Comparison of ENCODE assay signal across 8 mouse cellular contexts in genomic region chr1:37220134-37220907, GRCm38 (mm10). TPM values are rescaled to one million over a fixed set of nuclear protein-coding genes. Genes with fewer than 3 reads are reported as not detected.
A peak's percentile ranks its signal among the peaks of the same experiment; 100 is the strongest.
DNase-seq lines count a peak whose midpoint lies in the region; ATAC-seq lines count a peak whose summit lies in the region.
"Had no signal": no experiment of that assay in that cellular context is flagged by ENCODE, and none has a peak within 500 bp of the region (broad histone marks: within the 10 kb centered on the region; RNA-seq: fewer than 3 reads in every experiment).

No protein-coding gene starts in this region.

- no peaks in the 10 kb centered on the region for H3K9me3 ChIP-seq in embryonic facial prominence, embryonic 11.5 days (replicated peaks; ENCODE audit: control insufficient read depth, low read length)
- H3K9me3 ChIP-seq in midbrain, embryonic 10.5 days (replicated peaks), result no peaks in the 10 kb centered on the region
- H3K9me3 ChIP-seq in stomach, embryonic 16.5 days (replicated peaks; ENCODE audit: control insufficient read depth, low read length), result no peaks in the 10 kb centered on the region

- no peak overlapping the region for H3K4me2 ChIP-seq in embryonic facial prominence, embryonic 11.5 days (ENCODE audit: low read depth, low read length)
- no peak overlapping the region for H3K4me2 ChIP-seq in stomach, embryonic 16.5 days (ENCODE audit: low read depth, low read length)

- no peaks in the 10 kb centered on the region for H3K36me3 ChIP-seq in embryonic facial prominence, embryonic 11.5 days (replicated peaks; ENCODE audit: control insufficient read depth, insufficient read depth, low read depth, low read length)
- H3K36me3 ChIP-seq in midbrain, embryonic 10.5 days, result no peaks in the 10 kb centered on the region
- no peaks in the 10 kb centered on the region for H3K36me3 ChIP-seq in stomach, embryonic 16.5 days (ENCODE audit: control insufficient read depth, insufficient read depth, low read length)

- WGBS in embryonic facial prominence, embryonic 11.5 days, result 52% methylated on average over 6 of the region's 6 CpGs
- WGBS in midbrain, embryonic 10.5 days, result 49% methylated on average over 6 of the region's 6 CpGs
- WGBS in stomach, embryonic 16.5 days, result 46% methylated on average over 6 of the region's 6 CpGs

- H3K4me1 ChIP-seq in embryonic facial prominence, embryonic 11.5 days (ENCODE audit: control insufficient read depth, insufficient read depth, low read length), result no peaks in the 10 kb centered on the region
- peaks cover 29% of the 10 kb centered on the region for H3K4me1 ChIP-seq in midbrain, embryonic 10.5 days
- H3K4me1 ChIP-seq in stomach, embryonic 16.5 days (ENCODE audit: control insufficient read depth, insufficient read depth, low read length), result no peaks in the 10 kb centered on the region

- H3K4me3 ChIP-seq in embryonic facial prominence, embryonic 11.5 days (ENCODE audit: low read depth, low read length), result no peak overlapping the region
- no peak overlapping the region for H3K4me3 ChIP-seq in midbrain, embryonic 10.5 days
- no peak overlapping the region for H3K4me3 ChIP-seq in stomach, embryonic 16.5 days (replicated peaks; ENCODE audit: low read length)

- H3K27me3 ChIP-seq in embryonic facial prominence, embryonic 11.5 days (ENCODE audit: control insufficient read depth, insufficient read depth, low read length), result no peaks in the 10 kb centered on the region
- no peaks in the 10 kb centered on the region for H3K27me3 ChIP-seq in midbrain, embryonic 10.5 days (ENCODE audit: low read depth, poor library complexity, severe bottlenecking)
- H3K27me3 ChIP-seq in stomach, embryonic 16.5 days (ENCODE audit: control insufficient read depth, insufficient read depth, low read length), result no peaks in the 10 kb centered on the region

- peak; percentile 3 for DNase-seq in cerebellum, adult 8-10 months
- peak; percentile 81 for DNase-seq in embryonic facial prominence, embryonic 11.5 days (ENCODE audit: low spot score)
- DNase-seq in hindlimb bud, embryonic 11.5 days (ENCODE audit: extremely low spot score, low read depth, low spot score), result peak; percentile 33
- peak; percentile 69 for DNase-seq in midbrain, embryonic 10.5 days (ENCODE audit: low spot score)
- DNase-seq in c-Kit-positive CD71-positive TER-119-positive erythroid progenitor cells, embryonic 14.5 days (ENCODE audit: low spot score), result no peak
- DNase-seq in ovary, adult 18-20 months (ENCODE audit: low spot score), result no peak

- H3K27ac ChIP-seq in embryonic facial prominence, embryonic 11.5 days (replicated peaks; ENCODE audit: low read depth, low read length), result no peak overlapping the region
- H3K27ac ChIP-seq in midbrain, embryonic 10.5 days (replicated peaks), result no peak overlapping the region
- no peak overlapping the region for H3K27ac ChIP-seq in stomach, embryonic 16.5 days (ENCODE audit: low read length)

- H3K9ac ChIP-seq in embryonic facial prominence, embryonic 11.5 days (replicated peaks; ENCODE audit: low read length), result no peak overlapping the region
- H3K9ac ChIP-seq in stomach, embryonic 16.5 days (ENCODE audit: low read length), result no peak overlapping the region

- ATAC-seq in embryonic facial prominence, embryonic 11.5 days (replicated peaks; ENCODE audit: insufficient number of reproducible peaks, low FRiP score, low TSS enrichment, low read depth), result peak; percentile 73
- peak; percentile 71; the same call in 1 of the 2 replicates for ATAC-seq in stomach, embryonic 16.5 days (ENCODE audit: insufficient read depth, low FRiP score)

RNA-seq across cellular contexts. Expression of gene Cnga3, which starts 6.1 kb away (rescaled TPM):
- not detected in 2 replicates for polyA plus RNA-seq in embryonic facial prominence, embryonic 11.5 days (2014; fragmentation: Nextera tagmentation; extraction: Ambion mirVana)
- not detected in 2 replicates for polyA plus RNA-seq in midbrain, embryonic 10.5 days (2016; fragmentation: Nextera tagmentation; extraction: Ambion mirVana)
- polyA plus RNA-seq in stomach, embryonic 16.5 days (2015; fragmentation: Nextera tagmentation; extraction: Ambion mirVana), result 1.1 and 1.3 TPM in 2 replicates
- polyA plus RNA-seq: liver, adult 2 months had no signal

Comparison
In these comparisons a context has a peak if more than half of its experiments do, and no peak if none do; other contexts are left out.
1. DNase-seq: peak in cerebellum, adult 8-10 months (single experiment), embryonic facial prominence, embryonic 11.5 days (single experiment), hindlimb bud, embryonic 11.5 days (single experiment) and midbrain, embryonic 10.5 days (single experiment); none in c-Kit-positive CD71-positive TER-119-positive erythroid progenitor cells, embryonic 14.5 days (single experiment) and ovary, adult 18-20 months (single experiment).